Mouse (Mus musculus): ENCODE results near the gene Gm49630.
"Not testable (repeated sequence)": the region's sequence is repeated elsewhere in the genome, so short reads cannot be mapped to it uniquely, and the experiment has no call there.

Gene Gm49630

GRCm38 (mm10) chr17:7371879-7372278 is at the start of gene Gm49630:
TSS of gene Gm49630 (minus strand) at chr17:7371979.
- DNase-seq: not testable (repeated sequence)

GRCm38 (mm10) chr17:7420191-7420973 is 48.6 kb upstream of the Gm49630 start:
- not testable (repeated sequence) for DNase-seq

- DNase-seq: peak; percentile 12
These were observed 43.0 kb upstream of the Gm49630 start for GRCm38 (mm10) chr17:7414601-7415310.

- not testable (repeated sequence) for DNase-seq
These were observed 41.6 kb upstream of the Gm49630 start for GRCm38 (mm10) chr17:7413336-7413735.

- DNase-seq: not testable (repeated sequence)
These were observed 28.0 kb upstream of the Gm49630 start for GRCm38 (mm10) chr17:7399770-7400169.

GRCm38 (mm10) chr17:7398198-7398847 is 26.5 kb upstream of the Gm49630 start:
- not testable (repeated sequence) for DNase-seq

GRCm38 (mm10) chr17:7397079-7397478 is 25.3 kb upstream of the Gm49630 start:
- not testable (repeated sequence) for DNase-seq

- not testable (repeated sequence) for DNase-seq
These were observed 24.5 kb upstream of the Gm49630 start for GRCm38 (mm10) chr17:7396288-7396687.

GRCm38 (mm10) chr17:7395671-7396070 is 23.9 kb upstream of the Gm49630 start:
- not testable (repeated sequence) for DNase-seq

GRCm38 (mm10) chr17:7395116-7395515 is 23.3 kb upstream of the Gm49630 start:
- DNase-seq: not testable (repeated sequence)

GRCm38 (mm10) chr17:7389898-7390297 is 18.1 kb upstream of the Gm49630 start:
- DNase-seq: not testable (repeated sequence)

- not testable (repeated sequence) for DNase-seq
These were observed 17.2 kb upstream of the Gm49630 start for GRCm38 (mm10) chr17:7388958-7389356.

- DNase-seq: not testable (repeated sequence)
These were observed 16.7 kb upstream of the Gm49630 start for GRCm38 (mm10) chr17:7388341-7388957.

- DNase-seq: not testable (repeated sequence)
These were observed 14.2 kb upstream of the Gm49630 start for GRCm38 (mm10) chr17:7386016-7386415.

GRCm38 (mm10) chr17:7385364-7385763 is 13.6 kb upstream of the Gm49630 start, which contains the start of gene Unc93a2:
TSS of gene Unc93a2 (minus strand) at chr17:7385464.
- not testable (repeated sequence) for DNase-seq

- DNase-seq: not testable (repeated sequence)
These were observed 11.7 kb upstream of the Gm49630 start for GRCm38 (mm10) chr17:7383167-7384143.

GRCm38 (mm10) chr17:7382711-7383110 is 10.9 kb upstream of the Gm49630 start:
- DNase-seq: not testable (repeated sequence)

GRCm38 (mm10) chr17:7377907-7378306 is 6.1 kb upstream of the Gm49630 start:
- not testable (repeated sequence) for DNase-seq

- DNase-seq: not testable (repeated sequence)
These were observed 5.3 kb upstream of the Gm49630 start for GRCm38 (mm10) chr17:7376951-7377700.

- not testable (repeated sequence) for DNase-seq
These were observed 2.4 kb downstream of the Gm49630 start for GRCm38 (mm10) chr17:7369401-7369800.

Data from thymus, postnatal 14 days (tissue).